Mouse (Mus musculus) heart, embryonic 12.5 days (tissue): ENCODE data around the gene Mcm7. TPM values are rescaled to one million over a fixed set of nuclear protein-coding genes. Genes with fewer than 3 reads are reported as not detected.

Experiments
- microRNA counts: library from miRNA; unstranded; fragments of <30 nt; microRNA quantifications from one replicate; lab custom pipeline; 2017
- microRNA-seq: library from miRNA; unstranded; fragments of <30 nt; microRNA quantifications from one replicate; pipeline ENCODE4, GENCODE M21; 2017
- polyA plus RNA-seq: library from polyadenylated mRNA; unstranded; fragments of >200 nt; fragmentation: Nextera tagmentation; extraction: Ambion mirVana; gene quantifications from 2 replicates; pipeline ENCODE4 v1.2.1, GENCODE M21; 2016

The Mcm7 gene
- polyA plus RNA-seq, 1 experiment from 2014 or later: 138 TPM

MicroRNAs within 50 kb of the gene (microRNA counts, 519-probe panel; counts per million panel counts)
- microRNA mmu-miR-106b (lab: Ali Mortazavi, UCI) (5,604 counts per million, percentile 70 among the panel's probes with 10 or more counts), microRNA mmu-miR-25 (lab: Ali Mortazavi, UCI) (7,581 counts per million, percentile 92 among the panel's probes with 10 or more counts), microRNA mmu-miR-93 (lab: Ali Mortazavi, UCI) (5,580 counts per million, percentile 70 among the panel's probes with 10 or more counts)

Small RNA genes within 50 kb of the gene (microRNA-seq; reads per million reads assigned to microRNA genes)
- gene Mir106b (5,563 reads per million, percentile 92 among the genes with 10 or more reads in this experiment), gene Mir25 (562 reads per million, percentile 75 among the genes with 10 or more reads in this experiment), gene Mir93 (9,654 reads per million, percentile 95 among the genes with 10 or more reads in this experiment)

Other genes with a start within 250 kb of the Mcm7 start
- gene Gjc3, start 209.3 kb downstream of the Mcm7 start, polyA plus RNA-seq: 0.05 TPM in 1 of 2 replicates, not detected in the other
- not detected in 2 replicates for gene Azgp1, start 190.9 kb downstream of the Mcm7 start, polyA plus RNA-seq
- not detected in 2 replicates for gene Smok3a, start 151.2 kb downstream of the Mcm7 start, polyA plus RNA-seq
- not detected in 2 replicates for gene Smok3b, start 151.0 kb downstream of the Mcm7 start, polyA plus RNA-seq
- not detected in 2 replicates for gene Smok3c, start 119.2 kb downstream of the Mcm7 start, polyA plus RNA-seq
- 15.7 and 15.9 TPM in 2 replicates for gene Zkscan1, start 87.3 kb downstream of the Mcm7 start, polyA plus RNA-seq
- 37.6 and 38.1 TPM in 2 replicates for gene Zscan21, start 55.5 kb downstream of the Mcm7 start, polyA plus RNA-seq
- gene Zfp113, start 16.7 kb downstream of the Mcm7 start, polyA plus RNA-seq: 9.9 and 10.0 TPM in 2 replicates
- 249 and 253 TPM in 2 replicates for gene Cops6, start 11.4 kb downstream of the Mcm7 start, polyA plus RNA-seq
- 12.1 and 12.6 TPM in 2 replicates for gene Ap4m1, start 420 bp downstream of the Mcm7 start, polyA plus RNA-seq
- 73.9 and 78.5 TPM in 2 replicates for gene Taf6, start 15.0 kb upstream of the Mcm7 start, polyA plus RNA-seq
- 26.2 and 26.5 TPM in 2 replicates for gene Cnpy4, start 15.1 kb upstream of the Mcm7 start, polyA plus RNA-seq
- gene Mblac1, start 21.9 kb upstream of the Mcm7 start, polyA plus RNA-seq: 5.1 and 6.2 TPM in 2 replicates
- not detected in 2 replicates for gene Nxpe5, start 53.5 kb upstream of the Mcm7 start, polyA plus RNA-seq
- gene Lamtor4, start 83.1 kb upstream of the Mcm7 start, polyA plus RNA-seq: 62.4 and 70.7 TPM in 2 replicates
- 7.9 and 8.0 TPM in 2 replicates for gene BC037034, start 91.6 kb upstream of the Mcm7 start, polyA plus RNA-seq
- 0.82 and 0.92 TPM in 2 replicates for gene Gal3st4, start 100.4 kb upstream of the Mcm7 start, polyA plus RNA-seq
- gene Gm43720, start 107.5 kb upstream of the Mcm7 start, polyA plus RNA-seq: 0.04 and 0.09 TPM in 2 replicates
- gene Gpc2, start 107.6 kb upstream of the Mcm7 start, polyA plus RNA-seq: 13.1 and 15.1 TPM in 2 replicates
- 3.3 and 4.5 TPM in 2 replicates for gene Stag3, start 107.8 kb upstream of the Mcm7 start, polyA plus RNA-seq
- 0.15 TPM in 1 of 2 replicates, not detected in the other for gene Pvrig, start 169.5 kb upstream of the Mcm7 start, polyA plus RNA-seq